Mouse (Mus musculus) neutrophil, adult 65 days (primary cell): Measurements from ENCODE around the gene Isoc2a. TPM values are rescaled to one million over a fixed set of nuclear protein-coding genes. Genes with fewer than 3 reads are reported as not detected.

ENCODE experiments used
- total RNA-seq: library from RNA; stranded (reverse); gene quantifications from 2 replicates; pipeline ENCODE4 v1.2.4, GENCODE M21; 2023

The Isoc2a gene
- 6.0 and 6.2 TPM in 2 replicates for total RNA-seq

DNA sequence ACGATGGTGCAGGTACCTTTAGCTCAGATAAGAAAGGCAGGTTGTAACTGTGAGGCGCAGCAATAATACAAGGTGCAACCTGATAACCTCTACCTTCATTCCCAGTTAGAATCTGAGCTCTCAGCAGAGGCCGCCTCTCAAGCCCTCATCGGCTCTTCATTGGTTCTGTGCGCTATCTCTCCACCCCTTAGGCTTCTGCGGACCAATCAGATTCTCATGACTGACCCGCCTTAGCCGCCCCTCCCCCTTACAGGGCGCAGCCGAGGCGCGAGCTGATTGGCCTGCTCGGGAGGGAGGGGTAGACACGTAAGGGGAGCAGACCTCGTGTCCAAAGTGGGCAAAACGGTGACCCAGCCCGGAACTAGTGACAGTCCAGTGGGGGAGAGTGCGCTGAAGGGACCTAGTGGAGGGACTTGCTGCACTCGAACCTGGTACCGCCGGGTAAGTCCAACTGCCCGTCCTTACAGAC, at the start of gene Isoc2a:
Gene Isoc2a, plus strand, starts transcription at position 401 of the 469 bp plus-strand sequence.

DNA sequence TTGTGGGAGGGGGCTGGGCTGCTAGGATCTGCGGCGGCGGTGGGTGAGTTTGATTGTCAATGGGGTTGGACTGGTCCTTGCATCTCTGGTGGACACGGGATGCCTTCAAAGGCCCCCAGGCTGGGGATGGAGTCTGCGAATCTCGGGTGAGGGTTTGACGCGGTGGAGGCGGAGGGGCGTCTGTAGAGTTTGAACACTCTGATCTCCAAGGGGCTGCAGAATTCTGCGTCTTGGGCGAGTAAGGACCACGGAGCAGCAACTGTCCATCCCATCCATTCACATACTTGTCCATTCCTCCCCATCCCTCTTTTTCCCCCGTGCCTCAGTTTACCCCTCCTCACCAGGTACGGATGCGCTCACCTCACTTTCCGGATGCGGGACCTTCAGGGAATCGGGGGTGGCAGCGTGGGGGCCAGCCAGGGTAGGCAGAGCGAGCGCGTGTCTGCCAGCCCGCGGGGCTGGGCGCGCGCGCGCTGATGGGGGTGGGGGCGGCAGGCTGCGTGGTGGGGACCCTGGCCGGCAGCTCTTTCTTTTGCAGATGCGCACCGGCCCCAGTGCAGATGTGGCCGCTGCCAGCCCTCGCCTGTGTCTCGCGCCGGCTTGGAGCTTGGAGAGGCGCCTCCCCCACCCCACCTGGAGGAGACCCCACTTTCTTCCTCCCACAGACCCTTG, 32.6 kb upstream of the Isoc2a start, which contains the start of gene Shisa7:
Gene Shisa7, minus strand, starts transcription at position 452 of the 672 bp plus-strand sequence.

DNA sequence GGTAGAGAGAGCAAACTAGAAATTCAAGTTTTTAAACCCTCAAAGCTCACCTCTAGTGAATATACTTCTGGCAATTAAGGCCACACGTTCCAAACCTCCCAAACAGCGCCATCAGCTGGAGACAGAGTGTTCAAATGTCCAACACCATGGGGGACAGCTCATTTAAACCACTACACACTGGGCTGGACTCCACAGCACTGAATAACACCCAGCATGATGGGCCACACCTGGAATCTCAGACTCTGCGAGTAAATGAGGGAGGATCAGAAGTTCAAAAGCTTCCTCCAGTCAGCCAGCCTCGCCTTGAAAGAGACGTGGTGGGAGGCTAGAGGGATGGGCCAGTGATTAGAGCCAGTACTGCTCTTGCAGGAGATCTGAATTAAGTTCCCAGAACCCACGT, 6.8 kb upstream of the Isoc2a start, which contains the start of gene Isoc2b:
Gene Isoc2b, minus strand, starts transcription at position 126 of the 400 bp plus-strand sequence.

GRCm38 (mm10) chr7:4906466-4906950, 29.6 kb downstream of the Isoc2a start, which contains the start of gene Gm36210:
TSS of gene Gm36210 (minus strand) at chr7:4906516.

DNA sequence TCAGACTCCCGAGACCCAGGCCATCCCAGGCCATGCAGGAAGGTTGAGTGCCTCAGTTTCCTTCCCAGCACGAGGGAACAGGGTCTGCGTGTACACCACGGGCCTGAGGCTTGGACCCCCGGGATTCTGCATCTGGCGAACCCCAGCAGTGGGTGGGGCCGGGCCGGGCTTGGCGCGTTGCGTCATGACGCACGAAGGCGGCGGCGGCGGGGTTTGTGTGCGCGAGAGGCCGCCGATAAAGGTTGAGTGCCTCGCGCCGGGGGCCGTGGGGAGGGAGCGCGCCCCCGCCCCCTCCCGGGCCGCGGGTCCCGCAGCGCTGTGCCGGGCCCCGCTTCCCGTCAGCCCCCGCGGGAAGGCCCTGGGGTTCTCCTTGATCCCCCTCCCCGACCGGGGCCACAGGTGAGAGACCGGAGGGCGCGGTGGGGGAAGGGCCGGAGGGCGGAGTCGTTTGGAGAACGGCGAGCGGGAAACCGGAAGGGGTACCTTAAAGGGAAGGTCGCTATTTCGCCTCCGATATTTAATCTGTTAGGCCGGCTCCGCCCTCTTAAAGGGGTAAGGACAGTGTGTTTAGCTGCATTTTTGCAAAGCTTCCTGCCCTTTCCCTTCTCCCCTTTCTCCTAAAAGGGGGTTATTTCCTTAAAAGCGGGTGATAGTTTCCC, 38.2 kb downstream of the Isoc2a start, which contains the start of gene Zfp628:
Gene Zfp628, plus strand, starts transcription at position 211 of the 659 bp plus-strand sequence.

DNA sequence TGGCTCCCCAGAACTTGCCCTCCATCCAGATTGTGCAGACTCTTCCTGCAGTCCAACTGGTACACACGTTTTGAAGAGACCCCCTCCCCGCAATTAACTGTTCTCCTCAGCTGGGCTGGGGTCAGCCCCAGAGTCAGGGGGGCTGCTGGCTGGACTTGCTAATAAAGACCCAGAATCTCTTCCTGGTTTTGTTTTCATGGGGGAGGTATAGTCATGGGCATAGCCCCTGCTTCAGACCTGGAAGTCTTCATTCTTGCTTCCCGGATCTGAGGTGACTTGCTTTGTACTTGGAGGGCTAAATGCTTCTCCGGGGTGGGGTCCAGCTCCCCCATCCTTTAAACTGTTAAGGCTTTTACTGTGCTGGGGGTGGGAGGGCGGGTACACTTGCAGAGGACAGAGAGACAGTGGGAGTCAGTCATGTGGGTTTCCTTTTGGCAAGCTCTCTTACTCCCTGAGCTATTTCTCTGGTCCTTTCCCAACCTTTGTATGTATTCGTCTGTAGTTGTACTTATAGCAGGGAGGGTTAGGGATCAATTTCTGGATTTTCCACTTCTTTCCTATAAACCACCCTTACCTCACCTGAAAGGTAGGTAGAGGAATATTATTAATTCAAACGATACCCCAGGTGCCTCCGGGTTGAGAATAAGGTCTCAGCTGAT, 45.0 kb downstream of the Isoc2a start, which contains the start of gene Nat14:
Gene Nat14, plus strand, starts transcription at position 205 of the 659 bp plus-strand sequence.

GRCm38 (mm10) chr7:4925441-4926381, 48.8 kb downstream of the Isoc2a start, which contains the start of gene Ssc5d:
TSS of gene Ssc5d (plus strand) at chr7:4925785.

Other genes with a start within 250 kb of the Isoc2a start
- gene Tmem86b, start 245.7 kb upstream of the Isoc2a start, total RNA-seq, result 19.8 and 28.6 TPM in 2 replicates
- gene Ppp6r1, start 218.1 kb upstream of the Isoc2a start, total RNA-seq, result 161 and 201 TPM in 2 replicates
- 14.1 and 21.6 TPM in 2 replicates for gene Hspbp1, start 192.1 kb upstream of the Isoc2a start, total RNA-seq
- not detected in 2 replicates for gene Brsk1, start 186.5 kb upstream of the Isoc2a start, total RNA-seq
- 8.8 and 12.9 TPM in 2 replicates for gene Tmem150b, start 151.9 kb upstream of the Isoc2a start, total RNA-seq
- 70.4 and 103 TPM in 2 replicates for gene Kmt5c, start 137.0 kb upstream of the Isoc2a start, total RNA-seq
- gene Cox6b2, start 124.1 kb upstream of the Isoc2a start, total RNA-seq, result 11.2 and 13.4 TPM in 2 replicates
- gene Fam71e2, start 105.9 kb upstream of the Isoc2a start, total RNA-seq, result not detected in 2 replicates
- not detected in 2 replicates for gene Il11, start 94.3 kb upstream of the Isoc2a start, total RNA-seq
- not detected in 2 replicates for gene Tmem190, start 94.2 kb upstream of the Isoc2a start, total RNA-seq
- gene Tmem238, start 87.5 kb upstream of the Isoc2a start, total RNA-seq, result 0.95 and 2.3 TPM in 2 replicates
- 636 and 649 TPM in 2 replicates for gene Rpl28, start 84.3 kb upstream of the Isoc2a start, total RNA-seq
- gene Ube2s, start 64.6 kb upstream of the Isoc2a start, total RNA-seq, result 188 and 216 TPM in 2 replicates
- gene Shisa7, start 32.5 kb upstream of the Isoc2a start, total RNA-seq, result 1.0 TPM in 1 of 2 replicates, not detected in the other
- gene Isoc2b, start 6.9 kb upstream of the Isoc2a start, total RNA-seq, result 4.1 and 4.4 TPM in 2 replicates
- not detected in 2 replicates for gene Gm36210, start 29.4 kb downstream of the Isoc2a start, total RNA-seq
- gene Zfp628, start 38.1 kb downstream of the Isoc2a start, total RNA-seq, result 13.2 and 16.2 TPM in 2 replicates
- 1.7 and 1.9 TPM in 2 replicates for gene Nat14, start 44.9 kb downstream of the Isoc2a start, total RNA-seq
- 0.44 TPM in 1 of 2 replicates, not detected in the other for gene Ssc5d, start 48.6 kb downstream of the Isoc2a start, total RNA-seq
- not detected in 2 replicates for gene Sbk2, start 87.3 kb downstream of the Isoc2a start, total RNA-seq
- gene Sbk3, start 94.0 kb downstream of the Isoc2a start, total RNA-seq, result not detected in 2 replicates
- 3.4 and 6.0 TPM in 2 replicates for gene Zfp579, start 119.0 kb downstream of the Isoc2a start, total RNA-seq
- gene Zfp524, start 137.3 kb downstream of the Isoc2a start, total RNA-seq, result 11.9 and 12.6 TPM in 2 replicates
- gene Fiz1, start 137.5 kb downstream of the Isoc2a start, total RNA-seq, result 26.5 and 31.4 TPM in 2 replicates
- not detected in 2 replicates for gene Gm44973, start 138.3 kb downstream of the Isoc2a start, total RNA-seq
- 38.0 and 47.1 TPM in 2 replicates for gene Zfp865, start 143.2 kb downstream of the Isoc2a start, total RNA-seq
- gene Ccdc106, start 143.4 kb downstream of the Isoc2a start, total RNA-seq, result 0.29 and 0.98 TPM in 2 replicates
- gene 4632433K11Rik, start 157.0 kb downstream of the Isoc2a start, total RNA-seq, result 0.98 TPM in 1 of 2 replicates, not detected in the other
- 2.0 and 2.2 TPM in 2 replicates for gene Zfp784, start 161.3 kb downstream of the Isoc2a start, total RNA-seq
- 0.98 and 1.2 TPM in 2 replicates for gene Zfp580, start 174.4 kb downstream of the Isoc2a start, total RNA-seq
- gene U2af2, start 185.0 kb downstream of the Isoc2a start, total RNA-seq, result 219 and 291 TPM in 2 replicates
- 143 and 147 TPM in 2 replicates for gene Epn1, start 203.1 kb downstream of the Isoc2a start, total RNA-seq
- gene Rfpl4, start 239.8 kb downstream of the Isoc2a start, total RNA-seq, result not detected in 2 replicates
- gene Rasl2-9, start 248.8 kb downstream of the Isoc2a start, total RNA-seq, result 0.41 TPM in 1 of 2 replicates, not detected in the other